8 mouse cellular contexts compared by ENCODE assay signal in genomic region chrX:169332264-169332663, GRCm38 (mm10). TPM values are rescaled to one million over a fixed set of nuclear protein-coding genes. Genes with fewer than 3 reads are reported as not detected.
DNase-seq lines count a peak whose midpoint lies in the region; ATAC-seq lines count a peak whose summit lies in the region.

No protein-coding gene starts in this region.

- no peak for ATAC-seq in midbrain, embryonic 16.5 days

- H3K4me1 ChIP-seq in heart, embryonic 10.5 days, result no peaks in the 10 kb centered on the region
- H3K4me1 ChIP-seq in midbrain, embryonic 16.5 days (ENCODE audit: control insufficient read depth, insufficient read depth, low read length), result no peaks in the 10 kb centered on the region

- intact Hi-C loops in heart, postnatal 10 days (cut with DNase I), result loop anchor here (10.0 kb wide), 1 partner anchor 353 kb away; the partner anchor contains the start of gene Mid1
- intact Hi-C loops in left cerebral cortex, postnatal 25 days (cut with DNase I), result loop anchor here (5.0 kb wide), 2 partner anchors 225 to 465 kb away; no protein-coding TSS in a partner anchor

- no peaks in the 10 kb centered on the region for H3K36me3 ChIP-seq in heart, embryonic 10.5 days
- no peaks in the 10 kb centered on the region for H3K36me3 ChIP-seq in midbrain, embryonic 16.5 days (ENCODE audit: control insufficient read depth, insufficient read depth, low read length)

- no peaks in the 10 kb centered on the region for H3K9me3 ChIP-seq in heart, embryonic 10.5 days
- no peaks in the 10 kb centered on the region for H3K9me3 ChIP-seq in midbrain, embryonic 16.5 days (replicated peaks; ENCODE audit: control insufficient read depth, low read length, poor library complexity, severe bottlenecking)

- WGBS in heart, embryonic 10.5 days, result 36% methylated on average over 3 of the region's 3 CpGs
- 42% methylated on average over 3 of the region's 3 CpGs for WGBS in midbrain, embryonic 16.5 days

- no peak overlapping the region for H3K9ac ChIP-seq in midbrain, embryonic 16.5 days (ENCODE audit: low read depth, low read length)

- DNase-seq in heart, postnatal 10 days, result peak; percentile 47 to 63
- no peak for DNase-seq in heart, embryonic 10.5 days (ENCODE audit: low spot score)
- DNase-seq in urinary bladder, postnatal 14 days (ENCODE audit: low spot score), result peak; percentile 40
- no peak for DNase-seq in urinary bladder, adult 2 months (ENCODE audit: low spot score)
- DNase-seq in forelimb bud, embryonic 11.5 days (ENCODE audit: low read depth, low spot score), result peak; percentile 23
- peak; percentile 50 to 72 for DNase-seq in left cerebral cortex, postnatal 25 days (ENCODE audit: low spot score in 2 of 2)
- peak; percentile 63 to 80 for DNase-seq in right cerebral cortex, postnatal 10 days (ENCODE audit: low spot score in 2 of 2)

- no peak overlapping the region for H3K4me3 ChIP-seq in heart, embryonic 10.5 days
- no peak overlapping the region for H3K4me3 ChIP-seq in midbrain, embryonic 16.5 days (ENCODE audit: low read depth, low read length)

- no peak overlapping the region for H3K4me2 ChIP-seq in midbrain, embryonic 16.5 days (ENCODE audit: low read length)

- no peaks in the 10 kb centered on the region for H3K27me3 ChIP-seq in heart, embryonic 10.5 days (ENCODE audit: insufficient read depth, poor library complexity, severe bottlenecking)
- H3K27me3 ChIP-seq in midbrain, embryonic 16.5 days (ENCODE audit: control insufficient read depth, insufficient read depth, low read depth, low read length), result peaks cover 3% of the 10 kb centered on the region; the same call in 1 of the 2 replicates

- H3K27ac ChIP-seq in heart, embryonic 10.5 days, result no peak overlapping the region
- no peak overlapping the region for H3K27ac ChIP-seq in midbrain, embryonic 16.5 days (ENCODE audit: low read length)

RNA-seq across cellular contexts. Expression of gene Hccs, which starts 12.1 kb away (rescaled TPM):
- total RNA-seq in heart, postnatal 10 days (2021), result 10 to 100 TPM; 65.7 to 70.4 TPM
- polyA plus RNA-seq in heart, embryonic 10.5 days (2016; fragmentation: Nextera tagmentation; extraction: Ambion mirVana), result 48.0 and 50.4 TPM in 2 replicates
- 16.8 and 18.7 TPM in 2 replicates for polyA plus RNA-seq in urinary bladder, adult 2 months (2012; rRNA removed)
- total RNA-seq in left cerebral cortex, postnatal 25 days (2021), result 10 to 100 TPM; 26.0 to 26.4 TPM
- 36.4 and 37.1 TPM in 2 replicates for polyA plus RNA-seq in midbrain, embryonic 16.5 days (2015; fragmentation: Nextera tagmentation; extraction: Ambion mirVana)

Comparison
In these comparisons a context has a peak if more than half of its experiments do, and no peak if none do; other contexts are left out.
1. DNase-seq: peak in heart, postnatal 10 days (2 of 2), urinary bladder, postnatal 14 days (single experiment), forelimb bud, embryonic 11.5 days (single experiment), left cerebral cortex, postnatal 25 days (2 of 2) and right cerebral cortex, postnatal 10 days (2 of 2); none in heart, embryonic 10.5 days (single experiment) and urinary bladder, adult 2 months (single experiment).